Mouse (Mus musculus) liver, postnatal 0 days (tissue): ENCODE data around the gene Raver1.

Experiments used
- CTCF ChIP-seq: sonication (generic); IDR thresholded peaks from 2 replicates; pipeline ENCODE4 v1.5.1; 2016; ENCODE audit warnings: antibody characterized with exemption, low read depth
- EP300 ChIP-seq: IDR thresholded peaks from 2 replicates; pipeline ENCODE4 v1.6.1; 2016; ENCODE audit warnings: antibody characterized with exemption, low read depth, mild to moderate bottlenecking

DNA sequence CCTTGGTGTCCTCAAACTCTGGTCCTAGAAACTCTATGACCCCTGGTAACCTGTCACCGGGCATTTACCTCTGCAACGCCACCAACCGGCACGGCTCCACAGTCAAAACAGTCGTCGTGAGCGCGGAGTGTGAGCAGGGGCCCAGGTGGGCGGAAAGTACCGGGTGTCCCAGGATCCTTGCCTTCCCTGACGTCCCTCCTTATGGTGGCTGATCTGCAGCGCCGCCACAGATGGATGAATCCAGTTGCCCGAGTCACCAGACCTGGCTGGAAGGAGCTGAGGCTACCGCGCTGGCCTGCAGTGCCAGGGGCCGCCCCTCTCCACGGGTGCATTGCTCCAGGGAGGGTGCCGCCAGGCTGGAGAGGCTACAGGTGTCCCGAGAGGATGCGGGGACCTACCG is 55.1 kb downstream of the Raver1 start:
- TF ChIP-seq CTCF (no peak), EP300 (no peak)
